Mouse (Mus musculus): ENCODE data around the gene Acap3. TPM values are rescaled to one million over a fixed set of nuclear protein-coding genes. Genes with fewer than 3 reads are reported as not detected.

Gene Acap3
- total RNA-seq, 2 experiments from 2014 or later: 16.9 to 21.4 TPM

GRCm38 (mm10) chr4:155943534-155944249 lies 52.1 kb downstream of the Acap3 start, which contains the start of gene Ube2j2:
Ube2j2 (plus strand) TSS chr4:155943831.
- peak; percentile 98 for DNase-seq

- peak; percentile 14 for DNase-seq
Observed at GRCm38 (mm10) chr4:155944271-155944670, 52.6 kb downstream of the Acap3 start.

- DNase-seq: no peak
Observed at GRCm38 (mm10) chr4:155947094-155947493, 55.5 kb downstream of the Acap3 start.

GRCm38 (mm10) chr4:155955491-155955890 lies 63.9 kb downstream of the Acap3 start:
- no peak for DNase-seq

Small RNA genes within 50 kb of the gene (microRNA-seq; reads per million reads assigned to microRNA genes)
- gene Gm22991: 0 reads per million in 2 experiments

Other genes starting within 250 kb of the Acap3 start
- gene Gm10563, start 246.4 kb upstream of the Acap3 start, total RNA-seq (2021): not detected
- 10 to 100 TPM; 32.3 to 33.1 TPM for gene Mmp23, start 238.4 kb upstream of the Acap3 start, total RNA-seq (2021)
- 10 to 100 TPM; 15.9 to 17.7 TPM for gene Mib2, start 222.6 kb upstream of the Acap3 start, total RNA-seq (2021)
- 1 to 10 TPM; 3.5 to 4.7 TPM for gene Fndc10, start 197.5 kb upstream of the Acap3 start, total RNA-seq (2021)
- 10 to 100 TPM; 60.3 to 64.9 TPM for gene Ssu72, start 187.0 kb upstream of the Acap3 start, total RNA-seq (2021)
- under 1 TPM; 0.36 to 0.43 TPM for gene Tmem240, start 157.0 kb upstream of the Acap3 start, total RNA-seq (2021)
- gene Atad3a, start 130.7 kb upstream of the Acap3 start, total RNA-seq (2021): 10 to 100 TPM; 82.7 to 89.7 TPM
- 10 to 100 TPM; 11.5 to 12.5 TPM for gene Vwa1, start 117.1 kb upstream of the Acap3 start, total RNA-seq (2021)
- gene Tmem88b, start 105.9 kb upstream of the Acap3 start, total RNA-seq (2021): 1 to 10 TPM; 4.6 to 4.9 TPM
- gene Ankrd65, start 101.4 kb upstream of the Acap3 start, total RNA-seq (2021): not detected
- gene Mrpl20, start 88.9 kb upstream of the Acap3 start, total RNA-seq (2021): 10 to 100 TPM; 78.1 to 95.5 TPM
- gene Ccnl2, start 79.3 kb upstream of the Acap3 start, total RNA-seq (2021): 10 to 100 TPM; 58.2 to 59.4 TPM
- 10 to 100 TPM; 78.9 to 84.2 TPM for gene Aurkaip1, start 60.5 kb upstream of the Acap3 start, total RNA-seq (2021)
- gene Mxra8, start 52.1 kb upstream of the Acap3 start, total RNA-seq (2021): 10 to 100 TPM; 49.4 to 49.5 TPM
- 10 to 100 TPM; 32.8 to 33.2 TPM for gene Dvl1, start 44.4 kb upstream of the Acap3 start, total RNA-seq (2021)
- under 1 TPM; 0.14 to 0.20 TPM for gene Tas1r3, start 28.5 kb upstream of the Acap3 start, total RNA-seq (2021)
- gene Cptp, start 22.4 kb upstream of the Acap3 start, total RNA-seq (2021): 10 to 100 TPM in 1 of 2 experiments, 1 to 10 TPM in 1; 6.6 to 11.2 TPM
- 10 to 100 TPM; 16.0 to 19.2 TPM for gene Ints11, start 22.3 kb upstream of the Acap3 start, total RNA-seq (2021)
- 10 to 100 TPM; 18.3 to 23.1 TPM for gene Pusl1, start within 50 bp of the Acap3 start, total RNA-seq (2021)
- 10 to 100 TPM; 72.4 to 81.4 TPM for gene Ube2j2, start 52.0 kb downstream of the Acap3 start, total RNA-seq (2021)
- 10 to 100 TPM; 14.7 to 15.2 TPM for gene C1qtnf12, start 70.5 kb downstream of the Acap3 start, total RNA-seq (2021)
- 1 to 10 TPM; 4.1 to 4.5 TPM for gene B3galt6, start 100.8 kb downstream of the Acap3 start, total RNA-seq (2021)
- 100 to 1,000 TPM; 107 to 109 TPM for gene Sdf4, start 101.0 kb downstream of the Acap3 start, total RNA-seq (2021)
- under 1 TPM; 0.34 to 0.62 TPM for gene Tnfrsf4, start 122.0 kb downstream of the Acap3 start, total RNA-seq (2021)
- under 1 TPM in 1 of 2 experiments, not detected in 1; 0.29 TPM for gene Tnfrsf18, start 134.3 kb downstream of the Acap3 start, total RNA-seq (2021)
- gene Ttll10, start 167.6 kb downstream of the Acap3 start, total RNA-seq (2021): under 1 TPM; 0.16 to 0.55 TPM
- 1 to 10 TPM; 7.3 to 9.4 TPM for gene 9430015G10Rik, start 218.2 kb downstream of the Acap3 start, total RNA-seq (2021)
- under 1 TPM in 1 of 2 experiments, not detected in 1; 0.25 TPM for gene Rnf223, start 238.7 kb downstream of the Acap3 start, total RNA-seq (2021)